Mouse (Mus musculus) MEL (cell line): ENCODE results near the gene Prrg2. TPM values are rescaled to one million over a fixed set of nuclear protein-coding genes. Genes with fewer than 3 reads are reported as not detected.
A peak's percentile ranks its signal among the peaks of the same experiment; 100 is the strongest.

Experiments used
- DNase-seq: peaks from one replicate; pipeline ENCODE4 v3.0.0; 2011; ENCODE audit warnings: low read depth, low spot score
- H3K27ac ChIP-seq: 2 replicates; pipeline ENCODE4 v1.5.1; 2012; ENCODE audit warnings: low read depth, mild to moderate bottlenecking, control low read depth, low read length, moderate library complexity; ENCODE audit not compliant: control insufficient read depth
- H3K27me3 ChIP-seq, 2 experiments: fragments of 150-350 bp in 1 of 2; sonication (generic) in 1 of 2; 2 replicates each; pipeline ENCODE4 v1.6.1; 2012; ENCODE audit warnings: low read length in 2 of 2, mild to moderate bottlenecking in 2 of 2, improper control_type of control experiment in 1 of 2, moderate library complexity in 1 of 2; ENCODE audit not compliant: insufficient read depth in 2 of 2, control insufficient read depth in 1 of 2
- H3K36me3 ChIP-seq, 2 experiments: 2 replicates each; pipeline ENCODE4 v1.6.1; 2012 to 2014; ENCODE audit warnings: low read length in 2 of 2, improper control_type of control experiment in 1 of 2, inconsistent platforms in 1 of 2, mild to moderate bottlenecking in 1 of 2; ENCODE audit not compliant: insufficient read depth in 2 of 2, control insufficient read depth in 1 of 2
- H3K4me1 ChIP-seq, 2 experiments: fragments of 150-350 bp in 1 of 2; sonication (generic) in 1 of 2; 2 replicates each; pipeline ENCODE4 v1.6.1; 2012; ENCODE audit warnings: low read length in 2 of 2, improper control_type of control experiment in 1 of 2, mild to moderate bottlenecking in 1 of 2; ENCODE audit not compliant: insufficient read depth in 2 of 2, control insufficient read depth in 1 of 2
- H3K4me3 ChIP-seq, 2 experiments: fragments of 150-350 bp in 1 of 2; sonication (generic) in 1 of 2; 2 replicates each; pipeline ENCODE4 v1.5.1; 2012; ENCODE audit warnings: low read depth in 2 of 2, low read length in 2 of 2, mild to moderate bottlenecking in 2 of 2, moderate library complexity in 2 of 2, control low read depth in 1 of 2, improper control_type of control experiment in 1 of 2; ENCODE audit not compliant: control insufficient read depth in 1 of 2, insufficient read depth in 1 of 2
- H3K79me2 ChIP-seq: 2 replicates; pipeline ENCODE4 v1.6.1; 2012; ENCODE audit warnings: mild to moderate bottlenecking, low read length, moderate library complexity; ENCODE audit not compliant: control insufficient read depth, poor library complexity, insufficient read depth
- H3K9ac ChIP-seq: 2 replicates; pipeline ENCODE4 v1.6.1; 2012; ENCODE audit warnings: low read depth, mild to moderate bottlenecking, control low read depth, low read length, moderate library complexity; ENCODE audit not compliant: control insufficient read depth, poor library complexity, severe bottlenecking
- H3K9me3 ChIP-seq: fragments of 150-350 bp; sonication (generic); replicated peaks from 2 replicates; pipeline ENCODE4 v1.6.1; 2012; ENCODE audit warnings: mild to moderate bottlenecking, low read length, improper control_type of control experiment, moderate library complexity; ENCODE audit not compliant: insufficient read depth
- BHLHE40 ChIP-seq: IDR thresholded peaks from 2 replicates; pipeline ENCODE4 v1.6.1; 2012; ENCODE audit warnings: low read depth, mild to moderate bottlenecking, inconsistent platforms, low read length, improper control_type of control experiment, borderline replicate concordance
- CHD1 ChIP-seq: IDR thresholded peaks from 2 replicates; pipeline ENCODE4 v1.6.1; 2012; ENCODE audit warnings: low read depth, mild to moderate bottlenecking, inconsistent platforms, low read length, improper control_type of control experiment
- CHD2 ChIP-seq: IDR thresholded peaks from 2 replicates; pipeline ENCODE4 v1.6.1; 2011; ENCODE audit warnings: low read length, improper control_type of control experiment
- CTCF ChIP-seq, 3 experiments: IDR thresholded peaks in 2 of 3; conservative IDR thresholded peaks in 1 of 3; 2 replicates each; pipeline ENCODE4 v1.5.1; 2011 to 2012; ENCODE audit warnings: low read length in 3 of 3, low read depth in 2 of 3, mild to moderate bottlenecking in 2 of 3, improper control_type of control experiment in 1 of 3, inconsistent platforms in 1 of 3, mixed read lengths in 1 of 3, moderate library complexity in 1 of 3; ENCODE audit not compliant: control insufficient read depth in 1 of 3, insufficient read depth in 1 of 3, poor library complexity in 1 of 3, severe bottlenecking in 1 of 3
- E2F4 ChIP-seq: IDR thresholded peaks from 2 replicates; pipeline ENCODE4 v1.6.1; 2011; ENCODE audit warnings: low read depth, low read length, improper control_type of control experiment, borderline replicate concordance
- ELF1 ChIP-seq: IDR thresholded peaks from 2 replicates; pipeline ENCODE4 v1.6.1; 2014; ENCODE audit warnings: low read depth, mild to moderate bottlenecking, inconsistent platforms, low read length, improper control_type of control experiment, moderate library complexity
- GATA1 ChIP-seq: IDR thresholded peaks from 2 replicates; pipeline ENCODE4 v1.6.1; 2011; ENCODE audit warnings: low read depth, low read length, improper control_type of control experiment
- JUND ChIP-seq: IDR thresholded peaks from 2 replicates; pipeline ENCODE4 v1.6.1; 2011; ENCODE audit warnings: low read depth, mild to moderate bottlenecking, improper control_type of control experiment, low read length
- KAT2A ChIP-seq: conservative IDR thresholded peaks from 2 replicates; pipeline ENCODE4 v1.6.1; 2012; ENCODE audit warnings: low read depth, low read length, improper control_type of control experiment, inconsistent platforms
- MAX ChIP-seq: IDR thresholded peaks from 2 replicates; pipeline ENCODE4 v1.6.1; 2011; ENCODE audit warnings: low read length, improper control_type of control experiment
- MAZ ChIP-seq: IDR thresholded peaks from 2 replicates; pipeline ENCODE4 v1.6.1; 2012; ENCODE audit warnings: low read depth, mild to moderate bottlenecking, inconsistent platforms, low read length, improper control_type of control experiment
- MEF2A ChIP-seq: IDR thresholded peaks from 2 replicates; pipeline ENCODE4 v1.6.1; 2014; ENCODE audit warnings: low read depth, mild to moderate bottlenecking, inconsistent platforms, low read length, improper control_type of control experiment; ENCODE audit not compliant: poor library complexity, insufficient replicate concordance, severe bottlenecking; ENCODE audit errors: extremely low read depth
- MXI1 ChIP-seq: IDR thresholded peaks from 2 replicates; pipeline ENCODE4 v1.6.1; 2011; ENCODE audit warnings: mild to moderate bottlenecking, low read depth, low read length, improper control_type of control experiment
- MYB ChIP-seq: IDR thresholded peaks from 2 replicates; pipeline ENCODE4 v1.6.1; 2011; ENCODE audit warnings: mild to moderate bottlenecking, low read depth, low read length, improper control_type of control experiment
- MYC ChIP-seq: IDR thresholded peaks from 2 replicates; pipeline ENCODE4 v1.6.1; 2011; ENCODE audit warnings: low read depth, mild to moderate bottlenecking, low read length, improper control_type of control experiment, moderate library complexity
- NRF1 ChIP-seq: IDR thresholded peaks from 2 replicates; pipeline ENCODE4 v1.6.1; 2014; ENCODE audit warnings: low read depth, mild to moderate bottlenecking, inconsistent platforms, low read length, improper control_type of control experiment, moderate library complexity; ENCODE audit not compliant: poor library complexity, insufficient read depth, severe bottlenecking
- POLR2A ChIP-seq, 2 experiments: IDR thresholded peaks; 2 replicates each; pipeline ENCODE4 v1.6.1; 2011 to 2012; ENCODE audit warnings: low read length in 2 of 2, mild to moderate bottlenecking in 2 of 2, control low read depth in 1 of 2, improper control_type of control experiment in 1 of 2, low read depth in 1 of 2, moderate library complexity in 1 of 2; ENCODE audit not compliant: control insufficient read depth in 1 of 2, insufficient read depth in 1 of 2, poor library complexity in 1 of 2
- POLR2AphosphoS5 ChIP-seq: IDR thresholded peaks from 2 replicates; pipeline ENCODE4 v1.6.1; 2012; ENCODE audit warnings: low read depth, borderline replicate concordance, mild to moderate bottlenecking, inconsistent platforms, low read length, moderate library complexity, mixed read lengths
- RAD21 ChIP-seq: IDR thresholded peaks from 2 replicates; pipeline ENCODE4 v1.6.1; 2011; ENCODE audit warnings: mild to moderate bottlenecking, low read depth, low read length, improper control_type of control experiment
- RCOR1 ChIP-seq: IDR thresholded peaks from 2 replicates; pipeline ENCODE4 v1.6.1; 2012; ENCODE audit warnings: low read depth, mild to moderate bottlenecking, inconsistent platforms, low read length, improper control_type of control experiment
- SMC3 ChIP-seq: IDR thresholded peaks from 2 replicates; pipeline ENCODE4 v1.6.1; 2011; ENCODE audit warnings: low read depth, low read length, improper control_type of control experiment
- TAL1 ChIP-seq: IDR thresholded peaks from 2 replicates; pipeline ENCODE4 v1.6.1; 2012; ENCODE audit warnings: mild to moderate bottlenecking, inconsistent platforms, low read length, moderate library complexity, mixed read lengths
- TCF12 ChIP-seq: IDR thresholded peaks from 2 replicates; pipeline ENCODE4 v1.6.1; 2014; ENCODE audit warnings: low read depth, mild to moderate bottlenecking, inconsistent platforms, low read length, improper control_type of control experiment, moderate library complexity
- UBTF ChIP-seq: IDR thresholded peaks from 2 replicates; pipeline ENCODE4 v1.6.1; 2012; ENCODE audit warnings: low read depth, mild to moderate bottlenecking, inconsistent platforms, low read length, improper control_type of control experiment, moderate library complexity, borderline replicate concordance; ENCODE audit not compliant: insufficient read depth
- USF2 ChIP-seq, 2 experiments: IDR thresholded peaks; 2 replicates each; pipeline ENCODE4 v1.6.1; 2011 to 2012; ENCODE audit warnings: improper control_type of control experiment in 2 of 2, low read length in 2 of 2, borderline replicate concordance in 1 of 2, inconsistent platforms in 1 of 2, low read depth in 1 of 2, mild to moderate bottlenecking in 1 of 2; ENCODE audit not compliant: insufficient read depth in 1 of 2
- ZMIZ1 ChIP-seq: IDR thresholded peaks from 2 replicates; pipeline ENCODE4 v1.6.1; 2012; ENCODE audit warnings: low read depth, mild to moderate bottlenecking, inconsistent platforms, low read length, improper control_type of control experiment, moderate library complexity
- polyA plus RNA-seq, 2 experiments: library from polyadenylated mRNA; stranded (reverse) in 1 of 2; unstranded in 1 of 2; fragments of >175 nt in 1 of 2; fragments of >200 nt in 1 of 2; gene quantifications; 2 replicates each; pipeline versions ENCODE4 v1.2.1 to v1.2.4; 2012; ENCODE audit warnings: low replicate concordance in 2 of 2, low read depth in 1 of 2; ENCODE audit not compliant: insufficient read length in 2 of 2, insufficient read depth in 1 of 2, missing spikeins in 1 of 2
- total RNA-seq: library from RNA; depleted of rRNA; stranded (reverse); fragments of 300-350 nt; gene quantifications from 2 replicates; pipeline ENCODE4 v1.2.3, GENCODE M21; 2012

Prrg2 gene
- total and polyA plus RNA-seq, 3 experiments, result 7.5 to 16.9 TPM; not detected in 1

- H3K4me3 ChIP-seq, result no peak overlapping the region
- TF ChIP-seq JUND, result no peak
- TF ChIP-seq E2F4, result no peak
- no peak for TF ChIP-seq SMC3
- TF ChIP-seq TCF12, result no peak
- no peak for TF ChIP-seq MYC
- no peak for TF ChIP-seq BHLHE40
- TF ChIP-seq MEF2A, result no peak
- no peak for TF ChIP-seq MAZ
- no peak for TF ChIP-seq GATA1
- TF ChIP-seq POLR2AphosphoS5, result no peak
- TF ChIP-seq TAL1, result no peak
- no peak for TF ChIP-seq CHD1
- no peak for TF ChIP-seq CTCF (IDR thresholded peaks at IDR 0.05 in 2 of 3, conservative IDR thresholded peaks at IDR 0.05 in 1 of 3; ENCODE audit: control insufficient read depth in 1 of 3, insufficient read depth in 1 of 3, low read depth in 2 of 3, low read length in 3 of 3, poor library complexity in 1 of 3, severe bottlenecking in 1 of 3)
- no peak for TF ChIP-seq RAD21
- TF ChIP-seq NRF1, result no peak
- TF ChIP-seq MAX, result no peak
- no peak for TF ChIP-seq UBTF
- TF ChIP-seq ZMIZ1, result no peak
- no peaks in the 10 kb centered on the region for H3K27me3 ChIP-seq
- peaks cover 0 to 2% of the 10 kb centered on the region in 2 experiments; a peak in 1 of 4 replicates for H3K36me3 ChIP-seq
- H3K9me3 ChIP-seq, result no peaks in the 10 kb centered on the region
- no peak overlapping the region for H3K9ac ChIP-seq
- no peak overlapping the region for H3K27ac ChIP-seq
- H3K79me2 ChIP-seq, result no peaks in the 10 kb centered on the region
- H3K4me1 ChIP-seq, result peaks cover 0 to 4% of the 10 kb centered on the region in 2 experiments; a peak in 1 of 4 replicates
- no peak for DNase-seq
These were observed 20.2 kb upstream of the Prrg2 start for GRCm38 (mm10) chr7:45082401-45083299.

- peaks cover 0 to 2% of the 10 kb centered on the region in 2 experiments; a peak in 1 of 4 replicates for H3K36me3 ChIP-seq
- no peak overlapping the region for H3K4me3 ChIP-seq
- no peak for TF ChIP-seq POLR2A (IDR thresholded peaks at IDR 0.05; ENCODE audit: control insufficient read depth in 1 of 2, insufficient read depth in 1 of 2, low read depth in 1 of 2, low read length in 2 of 2, poor library complexity in 1 of 2)
- TF ChIP-seq KAT2A, result no peak
- TF ChIP-seq JUND, result no peak
- TF ChIP-seq CTCF (IDR thresholded peaks at IDR 0.05 in 2 of 3, conservative IDR thresholded peaks at IDR 0.05 in 1 of 3; ENCODE audit: control insufficient read depth in 1 of 3, insufficient read depth in 1 of 3, low read depth in 2 of 3, low read length in 3 of 3, poor library complexity in 1 of 3, severe bottlenecking in 1 of 3), result no peak
- TF ChIP-seq CHD2, result no peak
- TF ChIP-seq MXI1, result no peak
- no peak for TF ChIP-seq SMC3
- no peak for TF ChIP-seq USF2 (IDR thresholded peaks at IDR 0.05; ENCODE audit: borderline replicate concordance in 1 of 2, insufficient read depth in 1 of 2, low read depth in 1 of 2, low read length in 2 of 2)
- no peak for TF ChIP-seq UBTF
- TF ChIP-seq RCOR1, result no peak
- TF ChIP-seq BHLHE40, result no peak
- no peak for TF ChIP-seq GATA1
- no peak; the same call in 1 of the 2 replicates for TF ChIP-seq RAD21
- TF ChIP-seq POLR2AphosphoS5, result no peak
- TF ChIP-seq MYC, result no peak
- TF ChIP-seq MYB, result no peak
- no peak for TF ChIP-seq ELF1
- H3K9me3 ChIP-seq, result no peaks in the 10 kb centered on the region
- peaks cover 0 to 4% of the 10 kb centered on the region in 2 experiments; a peak in 1 of 4 replicates for H3K4me1 ChIP-seq
- no peak overlapping the region for H3K9ac ChIP-seq
- H3K27ac ChIP-seq, result no peak overlapping the region
- H3K27me3 ChIP-seq, result no peaks in the 10 kb centered on the region
- no peaks in the 10 kb centered on the region for H3K79me2 ChIP-seq
- peak; percentile 69 for DNase-seq
These were observed 18.5 kb upstream of the Prrg2 start for GRCm38 (mm10) chr7:45081016-45081415.
